Mouse (Mus musculus): ENCODE results near the gene Ndufaf7. TPM values are rescaled to one million over a fixed set of nuclear protein-coding genes. Genes with fewer than 3 reads are reported as not detected.

Gene Ndufaf7
- polyA plus RNA-seq, 1 experiment = 10.9 TPM

GRCm38 (mm10) chr17:78953240-78953639 is 16.3 kb downstream of the Ndufaf7 start:
- 50% methylated on average over 8 of the region's 8 CpGs for WGBS
- DNase-seq (ENCODE audit: low read depth, low spot score) = no peak

GRCm38 (mm10) chr17:78959473-78959872 is 22.5 kb downstream of the Ndufaf7 start:
- DNase-seq (ENCODE audit: low read depth, low spot score) = no peak
- 60% methylated on average over 6 of the region's 6 CpGs for WGBS

DNA sequence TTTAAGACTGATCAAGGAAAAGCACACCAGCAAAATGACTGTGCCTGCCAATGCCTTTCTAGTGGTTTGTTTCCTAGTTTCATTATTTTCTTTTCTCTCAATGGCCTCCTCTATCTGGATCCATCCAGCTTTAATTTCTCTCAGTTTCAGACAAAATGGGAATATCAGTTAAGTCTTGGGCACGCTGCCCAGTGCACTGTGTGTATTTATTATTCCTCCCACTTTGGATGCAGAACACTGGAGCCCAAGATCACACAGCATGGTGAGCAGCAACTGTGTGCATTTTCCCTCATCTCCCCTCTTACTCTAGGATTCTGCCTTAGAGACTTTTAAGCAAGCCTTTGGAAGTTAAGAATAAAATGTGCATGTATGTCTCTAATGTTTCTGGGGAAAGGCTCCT is 27.5 kb downstream of the Ndufaf7 start:
- 85% methylated on average over 1 of the region's 1 CpGs for WGBS
- DNase-seq (ENCODE audit: low read depth, low spot score) = no peak

- no peak for DNase-seq (ENCODE audit: low read depth, low spot score)
- 91% methylated on average over 11 of the region's 11 CpGs for WGBS
Measured at GRCm38 (mm10) chr17:78966092-78966883, 29.4 kb downstream of the Ndufaf7 start.

DNA sequence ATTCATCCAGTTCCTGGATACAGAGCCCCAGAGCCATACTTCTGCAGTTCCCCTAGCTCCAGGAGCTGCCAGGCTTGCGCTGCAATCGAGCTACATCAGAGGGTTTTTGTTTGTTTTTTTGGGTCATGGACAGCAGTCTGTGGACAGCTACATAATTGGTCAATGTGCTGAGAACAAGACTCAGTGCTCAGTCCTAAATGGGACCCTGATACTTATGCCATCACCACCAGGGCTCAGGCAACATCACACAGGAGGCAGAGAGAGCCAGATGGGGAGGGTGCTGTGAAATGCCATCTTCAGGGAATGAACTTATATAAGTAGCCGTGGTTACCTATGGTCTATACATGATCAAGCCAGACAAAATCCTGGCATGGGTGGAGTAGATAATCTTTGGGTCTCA is 31.6 kb downstream of the Ndufaf7 start:
- WGBS = 81% methylated on average over 3 of the region's 3 CpGs
- DNase-seq (ENCODE audit: low read depth, low spot score) = no peak

GRCm38 (mm10) chr17:78983166-78983565 is 46.2 kb downstream of the Ndufaf7 start:
- DNase-seq (ENCODE audit: low read depth, low spot score) = no peak
- WGBS = 91% methylated on average over 8 of the region's 8 CpGs

GRCm38 (mm10) chr17:78983736-78984135 is 46.8 kb downstream of the Ndufaf7 start:
- no peak for DNase-seq (ENCODE audit: low read depth, low spot score)
- WGBS = 81% methylated on average over 3 of the region's 3 CpGs

DNA sequence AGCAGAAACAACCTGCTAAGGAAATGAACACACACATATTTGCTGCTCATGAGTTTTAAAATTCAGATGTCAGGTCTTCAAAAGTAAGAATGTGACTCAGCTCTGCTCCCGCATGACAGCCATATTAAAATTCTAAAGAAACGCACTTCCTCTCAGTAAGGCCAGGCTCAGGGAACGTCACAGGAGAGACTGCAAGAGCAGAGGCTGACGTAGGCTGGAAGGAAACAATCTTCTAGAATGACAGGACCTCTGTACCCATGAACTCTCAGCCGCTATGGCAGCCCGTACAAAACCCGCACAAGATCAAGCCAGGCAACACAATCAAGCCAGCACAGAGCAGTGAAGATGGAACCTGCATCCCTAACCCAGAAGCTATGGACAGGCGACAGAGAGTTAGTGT is 52.1 kb downstream of the Ndufaf7 start:
- WGBS = 84% methylated on average over 8 of the region's 8 CpGs
- DNase-seq (ENCODE audit: low read depth, low spot score) = no peak

DNA sequence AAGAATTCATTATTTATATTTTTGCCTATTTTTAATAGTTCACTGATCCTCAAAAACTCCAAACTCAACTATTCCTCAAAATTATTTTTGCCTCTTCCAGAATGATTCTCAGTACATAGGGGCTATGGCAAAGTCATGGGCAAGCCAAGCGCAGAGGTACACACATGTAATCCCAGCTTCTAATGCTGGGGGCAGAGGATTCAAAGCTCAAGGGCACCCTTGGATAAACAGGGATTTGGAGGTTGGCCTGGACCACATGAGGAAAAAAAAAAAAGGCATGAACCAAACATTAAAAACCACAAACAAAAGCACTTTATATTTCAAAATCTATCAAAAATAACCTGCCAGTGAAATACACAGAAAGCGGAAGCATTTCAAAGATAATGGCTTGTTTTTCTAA is 54.6 kb downstream of the Ndufaf7 start:
- no peak for DNase-seq (ENCODE audit: low read depth, low spot score)
- 97% methylated on average over 2 of the region's 2 CpGs for WGBS

GRCm38 (mm10) chr17:78992303-78993027 is 55.5 kb downstream of the Ndufaf7 start:
- 39% methylated on average over 9 of the region's 9 CpGs for WGBS
- DNase-seq (ENCODE audit: low read depth, low spot score) = no peak

DNA sequence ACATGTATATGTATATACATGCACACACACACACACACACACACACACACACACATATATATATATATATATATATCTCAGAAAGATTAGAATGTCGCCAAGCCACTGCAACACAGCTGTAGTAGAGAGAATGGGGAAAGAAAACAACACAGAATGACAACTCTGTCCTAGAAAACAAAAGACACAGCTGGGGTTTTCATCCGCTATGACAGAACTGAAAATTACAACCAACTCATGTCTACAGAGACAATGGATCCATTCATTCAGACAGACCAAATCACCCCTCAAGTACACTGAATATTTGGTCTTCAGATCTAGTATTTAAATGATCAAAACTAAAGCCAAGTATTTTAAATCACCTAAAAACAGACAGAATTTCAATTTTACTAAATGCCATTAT is 56.7 kb downstream of the Ndufaf7 start:
- WGBS = 75% methylated on average over 2 of the region's 2 CpGs
- no peak for DNase-seq (ENCODE audit: low read depth, low spot score)

DNA sequence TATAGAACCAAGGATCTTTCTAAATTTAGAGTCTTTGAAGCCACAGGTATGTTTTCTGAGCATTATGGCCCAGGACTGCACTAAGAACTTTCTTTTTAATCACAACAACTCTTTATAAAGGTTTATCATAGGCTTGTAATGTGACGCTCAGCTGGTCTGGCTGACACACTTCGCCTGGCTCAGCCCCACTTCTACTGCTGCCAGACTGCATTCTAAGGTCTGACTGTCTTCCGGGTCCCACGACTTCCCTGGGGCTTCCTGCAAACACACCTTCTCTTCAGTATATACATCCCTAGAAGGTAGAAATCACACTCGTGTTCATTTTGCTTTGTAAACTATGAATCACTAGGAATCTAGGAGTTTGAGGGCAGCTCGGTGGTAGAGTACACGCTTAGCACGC is 57.4 kb downstream of the Ndufaf7 start:
- no peak for DNase-seq (ENCODE audit: low read depth, low spot score)
- 69% methylated on average over 8 of the region's 8 CpGs for WGBS

DNA sequence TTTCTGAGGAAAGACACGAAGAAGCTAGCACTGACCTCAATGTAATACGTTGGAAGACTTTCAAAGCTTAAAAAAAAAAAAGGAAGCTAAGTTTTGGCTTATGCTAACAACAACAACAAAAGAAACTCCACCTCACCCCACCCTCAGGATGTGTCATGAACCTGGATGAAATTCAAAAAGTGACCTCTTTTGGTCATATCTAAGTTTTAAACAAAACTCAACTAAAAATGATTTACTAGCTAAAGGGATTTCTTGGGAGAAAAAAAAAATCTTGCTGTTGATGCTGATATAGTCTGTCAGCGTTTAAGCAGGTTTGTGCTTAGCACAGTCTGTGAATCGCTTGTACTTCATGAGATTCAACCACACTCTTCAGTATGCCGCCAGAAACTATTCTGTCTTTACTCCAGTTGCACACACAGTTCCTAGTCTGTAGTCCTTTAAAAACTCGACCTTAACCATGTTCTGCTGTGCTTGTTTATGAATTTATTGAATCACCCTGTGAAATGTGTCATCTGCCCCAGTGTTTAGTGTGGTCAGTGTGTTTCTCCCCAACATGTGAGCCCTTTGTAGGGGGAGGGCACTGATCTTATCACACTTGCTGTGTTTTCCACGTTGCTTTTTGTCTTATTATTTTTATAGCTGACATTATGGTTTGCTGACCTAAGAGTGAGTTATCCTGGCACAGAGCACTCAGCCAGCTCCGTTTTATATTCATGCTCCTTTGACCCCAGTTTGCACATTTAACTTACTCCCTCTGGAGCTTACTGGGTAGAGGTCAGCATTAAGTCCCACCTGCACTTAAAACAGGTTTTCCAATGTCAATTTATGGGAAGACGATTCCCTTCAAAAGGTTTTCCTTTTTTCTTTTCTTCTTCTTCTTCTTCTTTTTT is 58.2 kb downstream of the Ndufaf7 start:
- WGBS = 36% methylated on average over 9 of the region's 9 CpGs
- no peak for DNase-seq (ENCODE audit: low read depth, low spot score)

Other genes with a start within 250 kb of the Ndufaf7 start
- 5.2 and 11.8 TPM in 2 replicates for gene Strn, start 199.9 kb upstream of the Ndufaf7 start, polyA plus RNA-seq (2012; rRNA removed)
- 10.1 and 15.8 TPM in 2 replicates for gene Heatr5b, start 101.8 kb upstream of the Ndufaf7 start, polyA plus RNA-seq (2012; rRNA removed)
- gene Gpatch11, start 101.6 kb upstream of the Ndufaf7 start, polyA plus RNA-seq (2012; rRNA removed) = 6.2 TPM in 2 replicates
- gene Eif2ak2, start 54.6 kb upstream of the Ndufaf7 start, polyA plus RNA-seq (2012; rRNA removed) = 3.0 and 10.5 TPM in 2 replicates
- not detected in 2 replicates for gene Sult6b1, start 30.1 kb upstream of the Ndufaf7 start, polyA plus RNA-seq (2012; rRNA removed)
- 8.6 and 8.8 TPM in 2 replicates for gene Cebpzos, start 20.6 kb upstream of the Ndufaf7 start, polyA plus RNA-seq (2012; rRNA removed)
- gene Cebpz, start 70 bp upstream of the Ndufaf7 start, polyA plus RNA-seq (2012; rRNA removed) = 3.2 and 3.4 TPM in 2 replicates
- 3.7 and 4.9 TPM in 2 replicates for gene Prkd3, start 83.7 kb downstream of the Ndufaf7 start, polyA plus RNA-seq (2012; rRNA removed)
- 7.5 and 7.6 TPM in 2 replicates for gene Qpct, start 114.8 kb downstream of the Ndufaf7 start, polyA plus RNA-seq (2012; rRNA removed)